Mouse (Mus musculus) spleen, adult 2 months (tissue): ENCODE results near the gene Dlg5.

Source experiments
- CTCF ChIP-seq: fragments of 200-500 bp; IDR thresholded peaks from 2 replicates; pipeline ENCODE4 v1.5.1; 2011; ENCODE audit warnings: mild to moderate bottlenecking, inconsistent platforms; ENCODE audit not compliant: insufficient read depth, insufficient read length, insufficient replicate concordance; ENCODE audit errors: extremely low read depth
- POLR2A ChIP-seq: fragments of 200-500 bp; IDR thresholded peaks from 2 replicates; pipeline ENCODE4 v1.6.1; 2011; ENCODE audit warnings: low read depth, low read length, inconsistent platforms

DNA sequence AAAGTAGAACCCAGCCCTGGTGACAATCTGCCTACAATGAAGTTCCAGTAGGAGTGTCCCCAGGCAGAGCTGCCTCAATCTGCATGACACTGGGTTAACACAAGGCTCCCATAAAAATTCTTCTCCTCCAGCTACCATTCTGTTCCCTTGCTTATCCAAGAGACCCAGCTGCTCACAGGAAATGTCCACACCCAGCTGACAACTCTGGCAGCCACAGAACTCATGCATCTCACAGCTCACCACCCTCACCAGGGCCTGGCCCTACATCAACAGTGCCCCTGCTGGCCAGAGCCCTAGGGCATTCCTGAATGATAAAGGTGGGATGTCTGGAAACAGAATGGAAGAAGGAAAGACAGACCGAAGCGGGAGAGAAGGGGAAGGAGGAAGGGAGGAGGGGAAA is 96.8 kb downstream of the Dlg5 start:
- TF ChIP-seq POLR2A (no peak), CTCF (no peak)
